Mouse (Mus musculus) stomach, postnatal 0 days (tissue): ENCODE data around the gene Slc2a8.

ENCODE experiments used
- CTCF ChIP-seq: IDR thresholded peaks from 2 replicates; pipeline ENCODE4 v1.5.1; 2016; ENCODE audit warnings: antibody characterized with exemption, low read depth, mild to moderate bottlenecking, moderate library complexity
- EP300 ChIP-seq: optimal IDR thresholded peaks from 2 replicates; pipeline ENCODE3; 2016; ENCODE audit warnings: antibody characterized with exemption

GRCm38 (mm10) chr2:32961192-32961995, 20.5 kb downstream of the Slc2a8 start, which contains the start of the genes Rpl12 and Lrsam1:
- TF ChIP-seq CTCF = no peak
- TF ChIP-seq EP300 = peak; percentile 99
